Mouse (Mus musculus) adrenal gland, adult (tissue): ENCODE data around the gene AI467606.

ENCODE experiments used
- DNase-seq, 2 experiments: peaks; one replicate each; pipeline ENCODE4 v3.0.0; 2022 to 2023; ENCODE audit warnings: low spot score in 1 of 2; ENCODE audit not compliant: inconsistent age in 2 of 2

Gene AI467606

GRCm38 (mm10) chr7:127118671-127119445, 27.7 kb downstream of the AI467606 start:
- DNase-seq: peak; percentile 25 to 65

- DNase-seq: no peak
These were observed 30.1 kb downstream of the AI467606 start for GRCm38 (mm10) chr7:127121061-127121910.

DNA sequence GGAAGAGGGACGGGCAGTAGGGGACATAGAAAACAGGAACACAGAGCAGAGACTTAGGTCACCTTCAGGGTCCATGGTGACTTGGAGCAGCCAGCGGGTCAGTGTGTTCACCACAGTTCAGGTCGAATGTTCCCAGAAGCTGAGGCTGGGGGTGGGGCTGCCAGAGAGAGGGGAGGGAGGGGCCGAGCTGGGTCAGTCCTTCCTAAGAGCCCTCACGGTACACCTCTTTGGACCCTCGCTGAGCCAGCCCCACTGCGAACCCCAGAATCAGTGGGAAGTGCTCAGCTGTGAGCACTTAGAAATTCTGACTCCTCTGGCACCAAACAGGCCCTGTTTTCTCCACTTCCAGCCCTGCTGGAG, 30.7 kb downstream of the AI467606 start, which contains the start of gene Qprt:
Qprt (minus strand) TSS at position 316 of the 360 bp plus-strand sequence.
- no peak for DNase-seq

GRCm38 (mm10) chr7:127129638-127130037, 38.5 kb downstream of the AI467606 start:
- DNase-seq: peak; percentile 35 to 72

DNA sequence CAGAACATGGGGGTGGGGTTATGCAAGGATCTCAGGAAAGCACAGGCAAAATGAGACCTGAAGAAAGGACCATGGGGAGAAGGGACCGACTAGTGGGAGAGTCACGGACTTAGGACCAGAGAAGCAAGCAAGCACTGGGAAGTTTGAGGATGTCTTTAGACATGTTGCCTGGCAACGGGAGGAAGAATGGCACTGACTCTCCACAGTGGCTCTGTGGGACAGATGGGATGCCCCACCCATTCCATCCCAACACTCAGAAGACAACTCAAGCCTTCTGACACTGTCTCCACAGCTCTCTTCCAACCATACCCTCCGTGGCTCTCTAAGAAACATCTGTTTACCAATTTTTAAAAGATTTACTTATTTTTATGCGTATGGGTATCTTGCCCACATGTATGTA, 42.0 kb downstream of the AI467606 start:
- no peak for DNase-seq

DNA sequence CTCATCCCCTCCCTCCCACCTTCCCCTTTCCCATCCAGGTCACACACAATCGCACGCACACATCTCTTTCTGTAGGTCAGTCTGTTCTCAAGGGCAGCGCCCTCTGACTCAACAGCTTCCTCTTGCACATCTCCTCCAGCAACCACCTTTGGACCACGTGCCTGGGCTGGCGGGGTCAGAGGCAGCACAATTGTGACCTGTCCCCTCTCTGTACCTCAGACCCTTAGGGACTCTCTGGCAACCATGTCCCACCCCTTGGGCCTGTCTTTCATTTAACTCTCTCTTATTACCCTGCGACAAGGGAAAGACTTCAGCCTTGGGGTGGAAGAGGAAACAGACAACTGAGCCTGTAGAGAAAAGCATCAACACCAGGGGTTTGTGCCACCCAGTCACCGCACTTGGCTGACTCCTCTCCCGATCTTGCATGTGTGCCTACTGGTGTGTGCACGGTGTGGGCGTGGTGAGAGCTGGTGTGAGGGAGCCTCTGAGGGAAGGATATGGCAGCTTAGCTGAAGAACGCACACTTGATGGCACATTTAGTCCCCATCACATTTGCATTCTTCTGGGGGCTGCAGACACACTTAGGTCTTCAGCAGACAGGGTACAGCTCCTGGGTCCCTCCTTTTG, 43.8 kb downstream of the AI467606 start:
- no peak for DNase-seq

DNA sequence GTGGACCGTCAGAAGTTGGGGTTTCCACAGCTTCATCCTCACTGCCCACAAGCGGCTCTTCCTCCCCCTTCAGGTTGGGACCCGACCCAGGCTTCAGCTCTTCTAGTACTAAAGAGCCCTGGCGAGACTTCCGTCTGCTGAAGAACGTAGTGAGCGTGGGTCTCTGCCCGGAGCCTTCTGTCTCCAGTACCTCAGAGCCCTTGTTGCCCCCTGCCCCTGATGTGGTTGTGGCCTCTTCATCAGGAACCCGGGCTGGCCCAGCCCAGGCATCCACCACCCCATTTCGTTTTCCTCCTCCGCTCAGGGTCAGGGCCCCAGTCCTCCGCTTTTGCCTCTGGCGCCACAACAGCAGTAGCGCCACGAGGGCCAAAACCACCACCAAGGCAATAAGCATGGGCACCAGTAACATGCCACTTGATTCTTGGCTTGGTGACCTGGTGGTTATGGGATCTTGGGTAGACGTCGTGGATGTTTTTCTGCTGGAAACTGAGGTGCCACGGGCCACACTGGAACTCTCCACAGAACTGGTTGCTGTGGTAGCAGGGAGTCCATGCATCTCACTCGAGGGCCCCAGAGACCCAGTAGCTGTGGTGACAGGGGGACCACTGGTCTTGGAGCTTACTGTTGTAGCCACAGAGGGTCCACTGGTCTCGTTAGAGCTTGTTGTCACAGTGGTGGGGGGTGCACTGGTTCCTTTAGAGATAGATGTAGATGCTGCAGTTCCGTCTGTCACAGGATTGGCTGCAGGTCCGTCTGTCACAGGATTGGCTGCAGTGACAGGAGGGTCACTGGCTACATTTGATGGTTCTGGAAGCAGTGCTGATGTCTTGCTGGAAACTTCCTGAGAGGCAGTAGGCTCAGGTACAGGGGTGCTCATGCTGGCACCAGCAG, 45.3 kb downstream of the AI467606 start:
- no peak for DNase-seq

DNA sequence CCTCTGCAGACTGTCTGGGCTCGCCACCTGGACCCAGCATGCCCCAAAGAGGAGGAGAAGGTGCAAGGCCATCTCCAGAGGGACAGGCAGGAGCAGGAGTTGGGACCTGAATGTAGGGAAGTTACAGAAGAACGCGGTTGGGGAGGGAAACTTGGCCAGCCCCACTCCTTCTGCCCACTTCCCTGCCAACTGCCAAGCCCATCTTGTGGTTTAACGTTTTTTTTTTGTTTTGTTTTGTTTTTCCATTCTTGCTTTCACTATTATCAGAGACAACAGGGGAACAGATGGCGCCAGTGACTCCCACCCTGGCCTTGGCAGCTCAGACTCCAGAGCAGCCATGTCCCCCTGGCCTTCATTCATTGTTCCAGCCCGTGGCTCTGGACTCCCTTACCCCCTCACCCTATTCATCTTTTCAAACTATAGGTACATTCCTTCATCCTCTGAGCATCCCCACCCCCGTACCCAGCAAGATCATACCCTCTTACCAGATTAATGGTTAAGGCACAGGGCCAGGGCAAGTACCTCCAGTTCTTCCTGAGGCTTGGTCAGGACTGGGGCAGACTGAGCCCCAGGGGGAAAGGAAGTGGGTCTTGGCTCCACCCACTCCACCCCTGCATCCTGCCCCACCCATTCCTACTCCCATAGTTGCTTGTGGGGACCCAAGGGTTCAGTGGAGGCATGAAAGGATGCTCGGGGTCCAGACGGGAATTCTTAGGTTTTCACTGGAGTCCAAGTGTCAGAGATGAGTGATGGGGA, 46.3 kb downstream of the AI467606 start, which contains the start of gene Spn:
Spn (minus strand) TSS at position 562 of the 756 bp plus-strand sequence.
- DNase-seq: peak in 1 of 2 experiments; percentile 32

DNA sequence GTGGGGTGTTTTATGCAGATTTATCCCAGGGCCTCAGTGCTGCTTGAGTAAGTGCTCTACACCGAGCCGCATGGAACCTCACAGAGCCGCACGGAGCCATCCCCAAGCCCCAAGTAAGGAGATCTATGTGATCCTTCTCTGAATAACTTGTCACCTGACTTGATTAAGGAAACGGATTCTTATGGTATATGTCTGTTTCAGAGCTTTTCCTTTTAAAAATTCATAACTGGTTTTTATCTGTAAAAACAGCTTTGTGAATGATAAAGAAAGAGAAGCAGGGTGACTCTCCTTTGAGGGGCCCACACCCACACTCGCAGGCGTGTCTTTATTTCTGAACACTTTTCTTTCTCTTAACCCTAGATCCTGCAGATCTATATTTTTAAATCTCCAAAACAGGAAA, 47.9 kb downstream of the AI467606 start:
- no peak for DNase-seq

DNA sequence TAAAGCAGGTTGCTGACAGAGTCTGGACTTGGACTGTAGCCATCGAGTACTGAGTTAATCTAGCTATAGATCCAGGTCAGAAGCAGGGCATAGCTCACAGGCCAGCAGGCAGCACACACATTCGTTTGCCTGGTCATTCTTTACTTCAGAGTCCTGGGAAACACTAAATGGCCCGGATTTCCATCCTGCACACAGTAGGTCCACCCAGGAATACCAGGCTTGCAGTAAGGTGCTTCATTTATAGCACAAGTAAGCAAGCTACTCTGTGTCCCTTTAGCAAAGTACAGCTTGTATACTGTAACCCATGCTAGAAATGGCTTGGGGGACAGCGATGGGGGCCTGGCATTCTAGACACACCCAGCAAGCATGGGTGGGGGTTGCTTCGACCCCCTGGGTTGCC, 48.4 kb downstream of the AI467606 start:
- no peak for DNase-seq

DNA sequence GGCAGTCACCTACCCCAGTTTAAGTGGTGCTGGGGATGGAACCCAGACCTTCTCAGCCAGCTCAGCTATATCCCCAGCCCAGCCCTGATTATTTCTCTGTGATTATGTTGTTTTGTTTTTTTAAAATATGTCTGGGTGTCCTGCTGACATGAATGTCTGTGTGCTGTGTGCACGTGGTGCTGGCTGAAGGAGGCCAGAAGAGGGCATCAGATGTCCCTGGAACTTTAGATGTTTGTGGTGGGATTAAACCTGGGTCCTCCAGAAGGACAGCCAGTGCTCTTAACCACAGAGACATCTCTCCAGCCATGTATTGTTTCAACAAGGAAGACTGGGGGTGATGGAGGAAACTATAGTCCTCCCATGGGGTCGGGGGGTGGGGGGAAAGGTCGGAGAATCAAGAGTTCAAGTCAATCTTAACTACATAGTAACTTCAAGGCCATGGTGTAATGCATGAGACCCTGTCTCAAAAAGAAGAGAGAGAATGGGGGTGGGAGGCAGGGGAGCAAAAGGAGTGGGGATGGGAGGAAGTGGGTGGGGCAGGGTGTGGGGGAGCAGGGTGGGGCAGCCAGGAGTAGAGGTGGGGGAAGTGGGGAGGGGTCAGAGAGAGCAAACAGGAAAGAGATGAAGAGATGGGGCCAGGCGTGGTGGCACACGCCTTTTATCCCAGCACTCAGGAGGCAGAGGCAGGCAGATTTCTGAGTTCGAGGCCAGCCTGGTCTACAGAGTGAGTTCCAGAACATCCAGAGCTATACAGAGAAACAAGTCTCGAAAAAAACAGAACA, 49.7 kb downstream of the AI467606 start:
- no peak for DNase-seq

DNA sequence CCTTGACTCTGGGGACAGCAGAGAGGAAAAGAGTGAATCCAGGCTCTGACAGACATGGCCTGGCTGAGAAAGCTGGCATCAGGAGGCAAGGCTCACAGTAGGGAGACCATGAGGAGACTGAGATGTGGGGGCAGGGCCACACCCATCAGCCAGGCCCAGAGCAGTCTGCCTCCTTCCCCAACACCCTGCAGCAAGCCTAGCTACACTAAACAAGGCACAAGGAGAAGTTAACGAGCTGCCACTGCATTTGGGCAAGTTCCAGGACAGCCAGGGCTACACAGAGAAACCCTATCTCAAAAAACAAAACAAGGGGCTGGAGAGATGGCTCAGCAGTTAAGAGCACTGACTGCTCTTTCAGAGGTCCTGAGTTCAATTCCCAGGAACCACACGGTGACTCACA, 51.1 kb downstream of the AI467606 start:
- no peak for DNase-seq

- no peak for DNase-seq
These were observed 51.5 kb downstream of the AI467606 start for GRCm38 (mm10) chr7:127142666-127143065.
